Mouse (Mus musculus) gonadal fat pad, adult 2 months (tissue): ENCODE results near the gene Retreg1. TPM values are rescaled to one million over a fixed set of nuclear protein-coding genes. Genes with fewer than 3 reads are reported as not detected.
A peak's percentile ranks its signal among the peaks of the same experiment; 100 is the strongest.

Experiments used
- DNase-seq: peaks from one replicate; pipeline ENCODE4 v3.0.0-alpha.2; 2012; ENCODE audit warnings: low read depth
- polyA plus RNA-seq: library from polyadenylated mRNA; depleted of rRNA; stranded (reverse); fragments of >200 nt; gene quantifications from 2 replicates; pipeline ENCODE4 v1.2.3, GENCODE M21; 2012; rRNA removed

The Retreg1 gene
- polyA plus RNA-seq: 10.2 and 13.1 TPM in 2 replicates

GRCm38 (mm10) chr15:25843086-25843991 lies at the start of gene Retreg1:
Gene Retreg1 (plus strand): TSS chr15:25843180.
- no peak for DNase-seq

DNA sequence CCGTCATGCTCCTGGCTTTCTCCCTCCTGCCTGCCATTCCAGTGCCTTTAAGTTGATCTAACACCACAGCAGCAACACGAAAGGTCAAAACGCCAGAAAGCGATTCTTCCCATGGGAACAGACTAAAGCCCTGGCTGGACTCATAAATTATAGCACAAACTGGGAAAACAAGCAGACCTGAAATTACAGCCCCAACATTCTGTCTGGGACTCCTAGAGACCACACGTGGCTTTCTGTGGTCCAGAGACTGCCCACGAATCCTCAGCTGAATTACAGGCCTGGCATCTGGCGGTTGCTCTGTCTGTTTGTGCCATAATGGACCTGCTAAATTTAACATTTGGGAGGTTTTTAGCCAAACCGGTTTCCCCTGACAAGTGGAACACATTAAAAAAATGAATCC lies 48.9 kb upstream of the Retreg1 start:
- DNase-seq: no peak

GRCm38 (mm10) chr15:25795496-25795895 lies 47.5 kb upstream of the Retreg1 start:
- no peak for DNase-seq

DNA sequence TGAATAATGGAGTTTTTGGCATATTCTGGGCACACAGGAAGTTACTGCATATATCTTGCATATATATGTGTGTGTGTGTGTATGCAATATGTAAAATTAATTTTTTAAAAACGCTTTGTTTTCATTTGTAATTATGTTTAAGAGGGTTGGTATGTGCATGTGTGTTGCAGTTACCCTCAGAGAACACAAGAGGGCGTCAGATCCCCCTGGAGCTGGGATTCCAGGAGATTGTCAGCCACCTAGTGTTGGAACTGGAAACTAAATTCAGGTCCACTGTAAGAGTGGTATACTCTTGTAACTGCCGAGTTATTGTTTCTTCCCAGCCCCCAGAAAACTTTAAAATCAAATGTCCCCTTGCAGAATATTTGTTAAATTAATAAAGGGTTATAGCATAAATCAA lies 46.6 kb upstream of the Retreg1 start:
- DNase-seq: no peak

GRCm38 (mm10) chr15:25797179-25797578 lies 45.8 kb upstream of the Retreg1 start:
- DNase-seq: no peak

DNA sequence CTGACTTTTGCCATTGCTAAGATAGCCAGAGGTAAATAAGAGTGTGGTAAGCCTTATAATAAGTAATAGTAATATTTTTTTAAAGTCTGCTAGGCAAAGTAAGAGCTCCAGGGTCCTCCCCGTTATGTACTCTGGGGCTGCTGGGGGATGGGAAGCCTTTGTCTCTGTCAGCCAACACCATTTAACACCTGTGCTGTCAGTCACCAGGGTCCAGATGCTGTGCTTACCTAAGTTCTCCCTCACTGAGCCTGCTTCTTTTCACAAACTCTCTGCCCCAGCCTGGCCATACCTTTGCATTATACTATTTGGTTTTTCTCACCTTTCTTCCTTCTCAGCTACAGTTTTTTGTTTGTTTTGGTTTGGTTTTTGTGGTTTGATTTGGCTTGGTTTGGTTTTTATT lies 45.1 kb upstream of the Retreg1 start:
- DNase-seq: no peak

DNA sequence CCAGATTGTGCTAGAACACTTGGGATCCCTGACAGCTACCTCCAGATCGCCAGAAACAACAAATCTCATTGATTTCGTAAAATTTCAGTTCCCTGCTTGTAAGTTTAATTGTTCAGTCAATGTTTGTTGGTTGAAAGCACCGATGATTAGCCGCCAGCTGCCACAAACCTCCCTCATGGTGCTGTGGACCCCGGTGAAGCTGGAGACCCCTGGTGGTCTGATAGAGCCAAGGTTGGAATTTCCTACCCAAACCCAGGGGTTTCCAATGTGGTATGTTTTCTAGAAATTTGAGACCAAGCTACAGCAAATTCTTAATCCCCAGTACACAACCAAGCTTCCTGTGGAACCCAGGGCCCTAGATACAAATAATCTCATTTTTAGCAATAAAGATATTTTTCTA lies 41.3 kb upstream of the Retreg1 start:
- no peak for DNase-seq

DNA sequence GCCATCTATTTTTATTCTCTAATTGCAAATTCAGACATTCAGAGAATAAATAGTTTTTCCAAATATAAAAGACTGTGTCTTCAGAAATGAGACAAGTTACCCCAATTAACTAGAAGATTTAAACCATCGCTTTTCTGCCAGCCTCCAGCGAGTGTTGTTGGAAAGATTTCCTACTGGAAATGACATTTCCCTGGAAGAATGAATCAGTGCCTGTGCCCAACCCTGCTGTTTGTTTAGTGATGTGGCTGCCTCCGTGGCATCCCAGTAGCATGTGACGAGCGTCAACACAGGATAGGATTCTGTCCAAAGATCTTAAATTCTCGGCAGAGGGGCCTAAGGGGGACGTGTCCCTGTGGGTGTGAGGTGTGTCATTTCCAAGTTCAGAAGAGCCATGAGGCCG lies 40.8 kb upstream of the Retreg1 start:
- no peak for DNase-seq

DNA sequence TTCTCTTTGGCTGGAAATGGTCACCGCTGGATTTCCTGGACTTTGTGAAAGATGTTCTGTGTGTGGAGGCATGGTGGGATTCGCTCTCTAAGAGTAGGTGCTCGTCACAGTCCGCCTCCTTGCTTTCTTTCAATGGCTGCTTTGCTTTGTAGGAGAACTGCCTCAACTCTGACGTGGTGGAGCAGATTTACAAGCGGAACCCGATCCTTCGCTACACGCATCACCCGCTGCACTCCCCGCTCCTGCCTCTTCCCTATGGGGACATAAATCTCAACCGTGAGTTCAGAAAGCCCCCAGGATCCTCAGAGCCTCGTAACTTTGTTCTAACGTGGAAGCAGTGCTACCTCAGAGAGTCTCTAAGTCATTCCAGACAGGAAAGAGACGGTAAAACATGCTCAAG lies 39.9 kb upstream of the Retreg1 start:
- DNase-seq: no peak

DNA sequence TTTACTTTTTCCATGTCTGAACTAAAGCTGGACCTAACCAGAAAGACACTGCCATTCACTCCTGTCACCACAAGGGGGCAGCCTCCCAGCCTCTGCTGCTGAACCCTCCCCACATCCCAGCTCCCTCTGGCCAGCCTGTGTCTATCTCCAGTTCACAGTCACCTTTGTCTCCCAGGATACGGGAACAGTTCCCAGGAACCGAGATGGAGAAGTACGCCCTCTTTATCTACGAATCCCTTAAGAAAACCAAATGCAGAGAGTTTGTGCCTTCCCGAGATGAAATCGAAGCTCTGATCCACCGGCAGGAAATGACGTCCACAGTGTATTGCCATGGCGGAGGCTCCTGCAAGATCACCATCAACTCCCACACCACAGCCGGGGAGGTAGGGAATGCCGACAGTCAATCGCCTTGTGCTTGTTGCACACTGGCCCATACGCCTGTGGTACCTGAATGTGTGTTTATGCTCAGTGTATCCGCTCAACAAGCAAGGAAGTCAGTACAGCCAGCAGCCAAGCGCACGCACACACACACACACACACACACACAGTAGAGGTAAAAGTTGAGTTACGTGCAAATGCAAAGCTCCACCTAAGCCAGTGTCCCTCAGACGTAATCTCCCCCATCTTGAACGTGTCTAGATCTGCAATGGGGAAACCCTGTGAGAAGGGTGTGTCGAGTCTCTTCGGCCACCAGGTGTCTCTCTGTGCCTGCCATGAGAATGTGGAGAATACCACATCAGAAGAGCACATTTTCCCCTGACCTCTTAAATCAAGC lies 37.5 kb upstream of the Retreg1 start:
- peak; percentile 75 for DNase-seq

DNA sequence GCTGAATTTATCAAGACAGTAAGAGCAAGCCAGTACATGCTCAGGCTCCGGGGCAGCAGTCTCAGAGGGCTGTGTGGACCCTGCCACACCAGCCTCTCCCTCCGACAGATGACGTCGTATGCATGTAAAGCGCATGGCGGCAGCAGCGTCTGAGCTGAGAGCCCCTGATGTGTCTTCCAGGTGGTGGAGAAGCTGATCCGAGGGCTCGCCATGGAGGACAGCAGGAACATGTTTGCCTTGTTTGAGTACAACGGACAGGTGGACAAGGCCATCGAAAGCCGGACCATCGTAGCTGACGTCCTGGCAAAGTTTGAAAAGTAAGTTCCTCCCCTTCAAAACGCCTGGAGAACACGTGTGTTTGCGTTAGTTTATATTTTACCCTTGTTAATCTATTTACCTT lies 36.6 kb upstream of the Retreg1 start:
- no peak for DNase-seq

- DNase-seq: no peak
Observed at GRCm38 (mm10) chr15:25806878-25807277, 36.1 kb upstream of the Retreg1 start.

GRCm38 (mm10) chr15:25808677-25809460 lies 34.1 kb upstream of the Retreg1 start:
- peak; percentile 81 for DNase-seq

DNA sequence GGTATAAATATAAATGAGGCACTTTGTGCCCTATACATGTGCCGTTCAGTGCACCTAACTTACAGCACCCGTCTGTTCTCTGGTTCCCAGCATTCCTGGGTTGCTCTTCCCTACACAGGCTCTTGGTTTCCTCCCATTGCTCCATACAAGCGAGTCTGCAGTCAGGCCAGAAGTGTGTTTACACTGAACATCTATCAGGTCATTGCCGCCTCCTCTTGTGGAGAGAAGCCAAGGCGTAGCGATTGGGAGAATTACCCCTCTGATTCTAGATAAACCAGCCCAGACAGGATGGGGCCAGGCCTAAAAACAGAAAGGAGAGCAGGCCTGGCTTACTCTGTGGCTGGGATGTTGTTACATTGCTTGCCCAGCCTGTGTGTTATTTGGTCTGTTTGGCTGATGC lies 33.3 kb upstream of the Retreg1 start:
- peak; percentile 75 for DNase-seq

- no peak for DNase-seq
Observed at GRCm38 (mm10) chr15:25811834-25812250, 31.1 kb upstream of the Retreg1 start.

DNA sequence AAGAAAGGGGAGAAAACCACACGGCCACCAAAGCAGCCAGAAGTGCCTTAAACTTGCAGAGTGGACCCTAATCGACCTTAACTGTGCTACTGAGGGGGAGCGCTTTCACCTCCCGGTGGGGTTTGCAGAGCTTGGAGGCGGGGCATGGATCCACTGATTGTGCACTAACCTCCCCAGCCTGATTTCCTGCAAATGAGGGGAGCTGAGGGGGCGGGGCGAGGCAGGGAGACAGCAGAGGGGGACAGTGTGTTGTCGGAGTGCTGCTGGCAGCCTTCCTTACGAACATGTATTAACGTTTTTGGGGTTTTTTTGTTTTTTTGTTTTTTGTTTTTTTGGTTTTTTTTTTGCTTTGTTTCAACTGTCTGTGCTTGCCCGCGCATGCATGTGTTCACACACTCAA lies 30.5 kb upstream of the Retreg1 start:
- DNase-seq: no peak

DNA sequence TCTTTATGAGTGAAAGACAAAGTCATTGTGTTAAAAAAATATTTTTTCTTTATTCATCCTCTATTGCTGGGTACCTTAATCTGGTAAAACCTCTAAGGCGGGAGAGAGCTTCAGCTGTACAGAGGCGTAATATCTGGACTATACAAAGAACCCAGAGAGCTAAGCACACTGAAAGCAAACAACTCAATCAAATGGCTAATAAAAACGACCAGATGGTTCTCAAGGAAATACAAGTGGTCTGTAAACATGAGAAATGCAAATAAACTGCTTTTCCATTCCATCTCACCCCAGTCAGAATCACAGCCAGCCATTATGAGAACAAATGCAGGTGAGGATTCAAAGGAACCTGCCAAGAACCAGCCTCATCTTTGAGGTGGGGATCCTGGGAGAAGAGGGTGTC lies 28.4 kb upstream of the Retreg1 start:
- no peak for DNase-seq

DNA sequence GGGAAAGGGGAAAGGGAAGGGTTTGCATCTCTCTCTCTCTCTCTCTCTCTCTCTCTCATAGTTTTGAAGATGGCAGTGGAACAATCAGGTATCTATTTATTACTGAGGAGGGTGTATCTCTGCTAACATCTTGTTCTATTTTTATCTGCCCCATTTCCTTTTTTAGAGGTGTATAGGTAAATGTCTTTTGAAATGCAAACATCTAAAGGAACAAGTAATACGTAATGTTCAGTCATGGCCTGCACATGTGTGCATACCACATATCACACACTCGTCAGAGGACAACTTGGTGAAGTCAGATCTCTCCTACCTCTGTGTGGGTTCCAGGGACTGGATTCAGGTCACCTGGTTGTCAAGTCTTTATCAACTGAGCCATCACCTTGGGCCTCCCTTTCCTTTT lies 25.8 kb upstream of the Retreg1 start:
- DNase-seq: no peak

- no peak for DNase-seq
Observed at GRCm38 (mm10) chr15:25821981-25822380, 21.0 kb upstream of the Retreg1 start.

- DNase-seq: no peak
Observed at GRCm38 (mm10) chr15:25822656-25823055, 20.3 kb upstream of the Retreg1 start.

GRCm38 (mm10) chr15:25826531-25826961 lies 16.4 kb upstream of the Retreg1 start:
- no peak for DNase-seq

DNA sequence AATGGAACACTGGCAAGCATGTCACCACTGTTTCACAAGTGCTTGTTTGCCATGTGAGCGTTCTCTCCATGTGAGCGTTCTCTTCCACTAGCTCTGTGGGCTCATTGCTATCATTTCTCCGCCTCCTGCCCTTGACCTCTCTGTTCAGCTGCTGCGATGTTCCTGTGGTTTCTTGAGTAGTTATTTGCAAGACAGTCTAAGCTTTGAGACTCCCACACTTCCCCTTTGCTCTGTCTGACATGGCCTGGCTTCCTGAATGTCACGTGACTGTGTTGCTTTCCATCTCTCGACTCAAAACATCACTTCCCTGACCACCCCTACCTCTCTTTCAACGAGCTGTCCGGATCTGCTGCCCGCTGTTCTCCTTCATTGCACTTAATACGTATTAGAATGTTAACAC lies 14.5 kb upstream of the Retreg1 start:
- no peak for DNase-seq
